Mouse (Mus musculus) large intestine, adult 2 months (tissue): Measurements from ENCODE around the gene Gm37240. TPM values are rescaled to one million over a fixed set of nuclear protein-coding genes. Genes with fewer than 3 reads are reported as not detected.

ENCODE experiments used
- DNase-seq: peaks from one replicate; pipeline ENCODE4 v3.0.0-alpha.2; 2012; ENCODE audit warnings: low read depth, low spot score
- WGBS: fragments of 180-500 bp; shearing (Covaris S2); methylation state at CpG from one replicate; pipeline ENCODE4 v1.1.7; 2018; 5-methylcytosine and 5-hydroxymethylcytosine counted together
- polyA plus RNA-seq: library from polyadenylated mRNA; depleted of rRNA; stranded (reverse); fragments of >200 nt; gene quantifications from 2 replicates; pipeline ENCODE4 v1.2.3, GENCODE M21; 2012

The Gm37240 gene
- polyA plus RNA-seq, 1 experiment, result 3.7 TPM

DNA sequence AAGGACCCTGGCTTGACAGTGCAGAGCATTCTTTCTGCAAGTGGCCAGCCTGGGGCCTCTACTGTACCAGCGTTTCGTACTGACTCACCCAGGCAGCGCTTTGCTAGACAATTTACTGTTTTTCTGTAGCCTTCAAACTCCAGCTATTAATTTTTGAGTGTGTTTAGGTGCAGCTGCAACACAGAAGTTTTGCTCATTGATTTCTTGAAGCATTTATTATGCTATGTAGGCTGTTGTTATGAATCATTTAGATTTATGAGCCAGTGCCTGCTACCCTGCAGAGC lies 1241.4 kb downstream of the Gm37240 start:
- no peak for DNase-seq
- WGBS, result 26% methylated on average over 3 of the region's 3 CpGs

DNA sequence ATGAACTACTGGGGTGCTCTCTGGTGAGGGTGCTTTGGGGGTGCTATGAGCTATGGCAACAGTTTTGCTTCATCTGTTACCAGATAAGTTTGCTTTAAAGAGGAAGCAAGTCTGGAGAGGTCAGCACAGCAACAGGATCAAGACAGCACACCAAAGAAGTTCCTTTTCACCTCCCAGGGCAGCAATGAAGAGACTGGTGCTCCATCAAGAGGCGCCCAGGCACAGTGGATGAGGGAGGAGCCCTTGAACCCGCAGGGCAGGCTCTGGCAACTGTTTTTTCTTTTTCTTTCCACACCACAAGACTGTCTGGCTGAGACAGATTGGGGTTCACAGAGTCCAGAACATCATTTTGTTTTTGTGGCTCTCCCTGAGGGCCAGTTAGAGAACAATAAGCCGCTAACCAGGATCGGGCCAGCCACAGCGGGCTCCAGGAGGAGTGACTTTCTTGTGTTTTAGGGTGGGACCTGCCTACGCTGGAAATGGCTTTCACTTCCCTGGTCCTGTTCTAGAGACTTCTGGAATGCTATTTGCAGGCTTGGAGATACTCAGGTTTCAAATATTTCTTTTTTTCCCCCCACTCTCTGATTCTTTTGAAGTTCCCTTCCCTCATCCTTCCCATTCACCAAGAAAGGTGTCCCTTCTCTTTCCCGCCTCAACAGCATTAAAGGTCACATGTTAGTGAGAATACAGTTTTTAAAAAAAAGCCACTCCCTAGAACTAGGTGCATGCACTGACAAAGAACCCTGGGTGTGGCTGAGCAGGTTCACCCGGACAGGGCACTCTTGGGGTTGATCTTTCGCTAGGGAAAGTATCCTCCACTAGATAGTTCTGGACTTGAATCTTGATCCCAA lies 1241.9 kb downstream of the Gm37240 start:
- 38% methylated on average over 9 of the region's 9 CpGs for WGBS
- no peak for DNase-seq

DNA sequence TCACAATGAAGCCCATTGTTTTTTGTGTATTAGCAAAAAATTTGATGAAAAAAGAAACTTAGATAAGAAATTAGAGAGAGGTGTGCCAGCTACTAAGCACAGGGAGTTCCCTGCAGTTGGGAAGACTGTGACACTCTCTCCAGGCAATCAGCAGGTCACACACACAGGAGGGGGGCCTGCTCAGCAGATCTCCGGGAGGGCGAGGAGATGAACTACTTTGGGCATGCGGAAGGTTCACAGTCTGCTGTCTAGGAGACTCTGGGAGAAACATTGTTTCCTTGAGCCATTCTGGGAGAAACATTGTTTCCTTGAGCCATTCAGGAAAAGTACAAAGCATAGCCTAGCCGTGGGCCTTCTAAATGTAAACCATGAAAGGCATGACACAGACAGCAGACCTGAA lies 1244.4 kb downstream of the Gm37240 start:
- 90% methylated on average over 4 of the region's 4 CpGs for WGBS
- DNase-seq, result no peak

DNA sequence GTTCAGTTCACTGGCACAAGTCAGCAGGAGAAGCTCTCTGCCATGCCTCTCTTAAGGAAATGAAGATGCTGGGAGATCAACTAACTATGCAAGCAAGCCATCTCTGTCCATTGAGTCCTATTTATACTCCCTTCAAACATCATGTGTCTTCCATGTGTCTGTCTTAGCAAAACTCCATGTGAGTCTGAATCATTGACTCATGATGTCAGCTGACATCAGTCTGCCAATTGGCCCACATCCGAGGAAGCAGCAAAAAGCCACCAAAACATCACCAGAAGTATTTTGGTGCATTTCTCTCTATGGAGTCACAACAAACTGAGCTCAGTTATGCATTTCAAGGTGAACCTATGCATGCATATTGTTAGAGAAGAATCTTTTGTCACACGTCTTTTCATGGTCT lies 1245.9 kb downstream of the Gm37240 start:
- WGBS, result 81% methylated on average over 2 of the region's 2 CpGs

DNA sequence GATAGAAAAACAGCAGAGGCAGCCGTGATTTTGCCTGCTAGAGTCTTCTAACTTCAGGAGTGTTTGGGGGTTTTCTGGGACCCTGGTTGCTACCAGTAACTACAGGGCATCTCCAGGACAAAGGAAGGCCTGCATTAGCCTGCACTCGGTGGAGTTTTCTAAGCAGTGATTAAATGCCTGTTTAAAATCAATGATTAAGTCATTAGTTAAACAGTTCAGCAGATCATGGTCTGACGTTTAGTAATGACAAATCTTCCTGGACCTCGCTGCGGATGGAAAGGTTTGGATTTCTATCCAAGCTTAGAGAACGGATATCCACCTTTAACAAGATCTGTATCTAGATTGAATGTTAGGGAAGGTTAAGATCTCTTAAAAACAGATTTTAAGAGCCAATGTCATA lies 1246.8 kb downstream of the Gm37240 start:
- DNase-seq, result no peak
- WGBS, result 82% methylated on average over 6 of the region's 6 CpGs

More for the DNA sequence above, 1245.9 kb downstream of the Gm37240 start:
- DNase-seq, result no peak

DNA sequence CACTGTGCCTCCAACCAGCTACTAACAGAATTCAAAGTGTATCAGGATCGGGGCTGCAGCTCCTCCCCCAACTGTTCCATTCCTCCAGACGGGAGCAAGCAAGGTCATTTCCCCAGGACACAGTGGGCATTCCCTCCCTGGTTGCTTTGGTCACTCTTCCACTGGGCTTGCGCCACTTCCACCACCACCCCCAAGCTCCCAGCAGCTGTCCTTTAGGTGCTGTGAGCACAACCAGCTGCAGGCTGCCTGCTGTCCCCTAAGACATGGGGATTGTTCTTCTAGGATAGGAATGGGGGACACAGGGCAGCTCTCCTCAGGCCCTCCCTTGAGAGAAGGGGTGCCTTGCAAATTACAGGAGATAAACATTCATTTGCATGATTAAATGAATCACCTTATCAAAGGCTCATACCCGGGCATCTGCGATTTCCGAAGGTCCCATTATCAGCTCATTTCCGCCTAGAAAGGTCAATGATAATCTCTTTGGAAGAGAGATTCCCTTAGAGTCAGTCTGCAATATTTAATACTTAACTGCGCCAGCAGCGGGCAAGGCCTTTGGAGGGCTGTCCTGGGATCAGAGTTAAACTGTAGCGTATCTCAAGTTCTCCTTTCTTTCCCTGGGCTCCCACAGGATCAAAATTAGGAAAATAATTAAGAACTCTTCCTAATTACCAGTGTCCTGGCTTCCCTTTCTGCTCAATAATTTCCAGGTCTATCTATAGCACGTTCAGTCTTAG lies 1247.4 kb downstream of the Gm37240 start:
- DNase-seq, result no peak
- 78% methylated on average over 11 of the region's 11 CpGs for WGBS

DNA sequence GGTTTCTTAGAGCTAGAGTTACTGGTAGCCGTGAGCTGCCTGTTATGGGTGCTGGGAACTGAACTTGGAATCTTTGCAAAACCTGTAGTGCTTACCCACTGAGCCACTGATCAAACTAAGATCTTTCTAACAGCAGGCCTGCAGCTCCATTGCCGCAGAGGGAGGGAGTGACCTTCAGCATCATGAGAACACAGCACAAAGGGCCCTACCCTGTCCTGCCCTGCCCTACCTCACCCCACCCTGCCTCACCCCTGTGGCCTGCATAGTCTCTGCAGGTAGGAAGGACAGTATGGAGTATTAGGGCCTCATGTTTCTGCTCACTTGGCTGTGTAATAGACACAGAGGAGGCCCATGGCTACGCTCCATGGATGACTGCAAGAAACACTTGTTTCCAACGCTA lies 1248.5 kb downstream of the Gm37240 start:
- no peak for DNase-seq
- whole genome bisulfite sequencing, result 34% methylated on average over 4 of the region's 4 CpGs

DNA sequence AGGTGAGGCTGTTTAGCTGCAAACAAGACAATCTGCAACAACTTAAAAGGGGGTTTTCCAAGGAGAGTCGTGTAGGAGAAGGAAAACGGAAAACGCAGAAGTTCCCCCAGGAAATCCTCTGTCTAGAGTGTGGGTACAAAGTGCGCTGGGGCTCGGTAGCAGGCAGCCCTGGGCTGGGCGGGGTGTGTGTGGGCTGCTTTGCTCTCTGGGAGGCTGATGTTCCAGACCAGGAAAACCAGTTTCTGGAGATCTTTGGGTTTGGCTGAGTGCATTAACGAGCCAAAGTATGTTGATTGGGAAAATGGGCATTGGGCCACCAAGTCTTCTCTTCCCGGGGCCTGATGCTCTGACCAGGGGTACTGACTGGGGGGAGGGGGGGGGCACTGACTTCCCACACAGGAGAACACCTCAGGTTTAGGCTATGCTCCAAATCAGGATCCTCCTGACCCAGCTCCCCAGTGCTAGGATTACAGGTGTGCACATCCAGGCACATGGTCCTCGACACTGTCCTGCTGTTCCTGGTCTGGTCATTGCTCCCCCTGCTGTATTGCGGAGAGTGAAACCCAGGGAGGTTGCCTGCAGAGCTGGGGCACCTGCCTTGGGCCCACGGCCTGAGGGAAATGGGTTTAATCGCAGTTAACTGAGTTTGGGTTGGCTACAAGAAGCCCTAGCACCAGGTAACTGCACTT lies 1249.3 kb downstream of the Gm37240 start:
- WGBS, result 25% methylated on average over 12 of the region's 12 CpGs
- no peak for DNase-seq

DNA sequence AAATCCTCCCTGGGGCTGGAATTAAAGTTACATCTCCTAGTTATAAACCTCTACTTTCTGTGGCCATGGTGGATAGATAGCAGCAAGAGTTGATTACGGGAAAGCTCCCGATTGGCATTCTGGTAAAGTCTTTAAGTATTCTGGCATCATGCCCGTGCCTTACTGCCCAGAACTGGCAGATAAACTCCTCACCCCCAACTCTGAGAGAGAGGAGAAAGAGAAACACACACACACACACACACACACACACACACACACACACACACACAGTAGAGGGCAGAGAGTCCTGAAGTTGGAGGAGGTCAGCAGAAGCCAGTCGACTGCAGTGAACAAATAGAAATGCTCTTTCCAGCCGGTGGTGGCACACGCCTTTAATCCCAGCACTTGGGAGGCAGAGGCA lies 1250.2 kb downstream of the Gm37240 start:
- DNase-seq, result no peak
- 23% methylated on average over 6 of the region's 6 CpGs for WGBS

DNA sequence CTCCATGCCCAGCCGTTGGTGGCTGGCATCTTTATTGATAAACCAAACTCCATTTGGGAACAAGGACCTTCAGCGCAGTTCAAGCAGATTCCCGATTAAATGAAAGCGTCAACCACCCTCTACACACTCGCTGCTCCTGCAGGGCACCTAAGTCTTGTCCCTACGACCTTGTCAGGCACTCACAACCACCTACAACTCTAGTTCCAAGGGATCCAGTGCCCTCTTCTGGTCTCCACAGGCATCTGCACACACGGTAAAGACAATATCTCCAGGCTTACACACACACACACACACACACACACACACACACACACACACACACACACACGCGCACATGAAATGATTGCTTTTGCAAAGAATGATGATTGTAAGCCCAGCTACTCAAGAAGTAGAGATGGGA lies 1255.7 kb downstream of the Gm37240 start:
- 97% methylated on average over 9 of the region's 9 CpGs for WGBS
- DNase-seq, result no peak

DNA sequence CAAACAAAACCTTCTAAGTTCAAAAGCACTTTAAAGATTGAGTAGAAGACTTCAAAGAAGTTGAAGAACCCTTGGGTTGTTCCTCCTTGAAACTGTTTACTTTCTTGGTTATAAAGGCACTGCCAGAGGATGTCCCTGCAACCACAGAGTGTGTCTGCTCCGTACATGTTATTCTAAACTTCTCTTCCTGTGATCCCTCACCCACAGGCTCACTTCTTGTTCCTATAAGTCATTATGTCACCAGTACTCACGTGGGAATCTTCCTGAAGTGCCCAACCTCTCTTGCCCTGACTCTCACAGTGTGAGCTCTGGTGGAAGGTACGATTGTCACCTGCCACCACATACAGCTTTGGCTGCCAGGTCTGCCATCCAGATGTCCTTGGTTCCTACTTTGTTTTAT lies 1265.3 kb downstream of the Gm37240 start:
- 7% methylated on average over 3 of the region's 3 CpGs for WGBS
- no peak for DNase-seq

DNA sequence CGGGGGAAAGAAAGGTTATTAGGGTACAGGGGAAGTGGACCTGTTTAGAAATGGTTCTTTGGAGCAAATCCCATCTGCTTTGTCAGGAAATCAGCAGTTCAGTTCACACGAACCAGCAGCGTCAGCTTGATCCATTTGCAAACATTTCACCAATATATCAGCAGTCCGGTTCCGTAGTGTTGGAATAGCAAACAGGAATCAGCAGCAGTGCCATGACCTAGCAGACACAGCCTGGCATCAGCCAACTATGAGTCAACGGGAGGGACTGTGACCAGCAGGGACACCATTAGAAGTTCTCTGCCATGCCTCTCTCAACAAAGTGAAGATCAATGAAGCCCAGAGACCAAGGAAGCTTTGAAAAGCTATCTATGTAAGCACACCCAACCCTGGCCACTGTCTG lies 1267.6 kb downstream of the Gm37240 start:
- WGBS, result 92% methylated on average over 6 of the region's 6 CpGs
- no peak for DNase-seq

DNA sequence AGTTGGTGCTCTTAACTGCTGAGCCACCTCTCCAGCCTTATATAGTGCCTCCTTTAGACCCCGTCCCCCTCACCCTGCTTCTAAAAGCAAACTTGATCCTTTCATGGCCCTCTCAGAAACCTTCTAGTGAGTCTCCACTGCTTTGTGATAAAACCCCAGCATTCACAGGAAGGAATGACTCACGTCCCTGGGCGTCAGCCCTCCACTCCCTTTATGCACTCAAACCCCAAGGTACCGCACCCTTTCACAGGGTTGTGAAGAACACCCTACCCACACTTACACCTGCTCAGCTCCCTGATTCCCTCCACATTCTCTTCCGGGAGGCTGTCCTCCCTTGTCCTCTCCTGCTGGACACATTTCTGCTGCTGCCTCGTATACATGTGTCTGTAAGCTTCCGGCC lies 1268.3 kb downstream of the Gm37240 start:
- 75% methylated on average over 7 of the region's 7 CpGs for WGBS
- DNase-seq, result no peak

DNA sequence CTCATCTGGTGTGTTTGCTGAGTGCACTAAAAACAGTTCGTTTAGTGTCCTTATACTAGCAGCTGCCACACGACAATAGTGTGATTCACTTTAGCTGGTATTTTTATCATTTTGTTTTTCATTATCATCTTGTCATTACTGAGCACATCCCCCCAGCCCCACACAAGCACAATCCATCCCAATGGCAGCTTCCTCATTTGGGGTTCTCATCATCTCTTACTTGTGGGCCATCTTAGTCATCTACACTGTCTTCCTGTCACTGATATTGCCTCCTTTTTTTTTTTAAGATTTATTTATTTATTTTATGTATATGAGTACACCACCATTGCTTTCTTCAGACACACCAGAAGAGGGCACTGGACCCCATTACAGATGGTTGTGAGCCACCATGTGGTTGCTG lies 1268.7 kb downstream of the Gm37240 start:
- no peak for DNase-seq
- 77% methylated on average over 2 of the region's 2 CpGs for WGBS

DNA sequence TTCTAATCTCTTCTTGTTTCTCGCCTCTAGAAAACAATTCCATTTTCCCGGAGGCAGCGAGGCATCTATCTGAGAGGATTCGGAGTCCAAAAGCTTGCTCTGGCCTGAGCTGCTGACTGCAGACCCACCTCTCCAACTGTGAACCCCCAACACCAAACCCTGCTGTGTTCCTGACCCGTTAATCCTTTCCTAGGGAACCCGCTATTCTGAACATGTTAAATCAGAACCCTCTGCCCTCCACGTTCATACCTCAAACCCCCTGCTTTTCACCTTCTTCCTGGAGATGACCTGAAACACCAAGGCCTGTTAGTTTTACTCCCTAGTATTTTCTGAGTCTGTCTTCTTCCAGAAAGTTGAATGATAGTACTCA lies 1271.5 kb downstream of the Gm37240 start:
- DNase-seq, result no peak
- WGBS, result 56% methylated on average over 7 of the region's 7 CpGs

DNA sequence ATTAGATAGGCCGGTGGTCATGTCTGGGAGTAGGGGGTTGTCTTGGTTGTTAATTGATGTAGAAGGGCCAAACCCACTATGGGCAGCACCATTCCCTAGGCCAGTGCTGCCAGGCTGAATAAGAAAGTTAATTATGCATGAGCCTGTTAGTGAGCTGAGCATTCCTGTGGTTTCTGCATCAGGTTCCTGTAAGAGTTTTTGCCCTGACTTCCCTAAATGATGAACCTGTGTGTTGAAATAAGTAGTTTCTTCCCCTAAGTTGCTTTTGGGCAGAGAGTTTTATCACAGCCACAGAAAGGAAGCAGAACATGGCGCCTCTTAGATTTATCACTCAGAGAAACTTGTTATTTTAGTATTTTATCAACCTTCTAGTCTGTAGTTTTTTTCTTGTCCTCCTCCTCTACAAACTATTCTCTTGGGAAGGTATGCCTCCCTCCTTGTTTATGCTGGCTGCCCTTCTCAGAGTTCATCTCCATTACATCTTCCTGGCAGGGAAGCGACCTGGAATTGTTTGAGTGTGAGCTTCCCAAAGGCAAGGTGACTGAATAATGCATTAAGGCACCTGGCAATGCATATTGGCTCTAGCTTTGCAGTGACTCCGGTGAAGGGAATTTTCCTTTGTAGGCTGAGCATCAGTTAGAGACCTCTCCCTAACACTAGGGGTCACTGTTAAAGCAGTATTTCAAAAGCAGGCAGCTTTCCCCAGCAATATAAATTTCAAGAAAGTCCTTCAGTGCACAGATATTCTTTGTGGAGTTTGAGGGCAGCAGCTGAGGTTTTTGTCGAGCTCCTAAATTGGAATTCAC lies 1272.1 kb downstream of the Gm37240 start:
- WGBS, result 32% methylated on average over 5 of the region's 5 CpGs
- DNase-seq, result no peak

DNA sequence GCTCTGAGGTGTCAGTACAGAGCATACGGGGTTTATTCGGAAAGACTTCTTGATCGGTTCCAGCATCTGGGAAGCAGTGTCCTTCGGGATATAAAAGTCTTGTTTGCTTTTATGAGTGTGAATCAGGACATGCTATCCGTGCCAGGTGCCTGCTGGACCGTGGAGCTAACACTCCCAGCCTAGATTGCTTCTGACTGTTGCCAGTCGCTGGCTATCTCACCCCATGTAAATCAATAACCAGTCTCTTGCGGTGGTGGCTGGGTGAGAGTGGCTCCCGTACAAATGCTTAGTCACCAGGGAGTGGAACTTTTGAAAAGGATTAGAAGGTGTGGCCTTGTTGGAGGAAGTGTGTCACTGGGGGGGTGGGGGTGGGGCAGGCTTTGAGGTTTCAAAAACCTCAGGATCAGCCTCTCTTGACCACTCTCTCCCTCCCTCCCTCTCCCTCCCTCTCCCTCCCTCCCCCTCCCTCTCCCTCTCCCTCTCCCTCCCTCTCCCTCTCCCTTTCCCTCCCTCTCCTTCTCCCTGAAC lies 1277.1 kb downstream of the Gm37240 start:
- DNase-seq, result no peak
- 28% methylated on average over 9 of the region's 9 CpGs for WGBS

DNA sequence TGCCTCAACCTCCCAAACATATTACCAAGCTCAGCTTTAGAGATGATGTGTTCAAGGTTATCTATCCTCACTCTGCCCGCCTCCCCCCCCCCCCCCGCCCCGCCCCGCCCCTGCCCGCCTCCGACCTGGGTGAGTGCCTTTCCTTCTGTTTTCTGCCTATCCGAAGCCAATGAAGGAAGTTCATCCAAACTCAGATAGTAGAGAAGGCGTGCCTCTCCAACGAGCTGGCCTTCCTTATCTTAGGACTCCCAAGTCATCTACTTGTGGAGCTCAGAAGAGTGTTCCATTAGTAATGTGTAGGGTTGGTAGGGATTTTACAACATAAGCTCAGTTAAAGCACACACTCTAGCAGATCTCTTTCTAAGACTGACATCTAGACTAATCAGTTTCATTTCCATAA lies 1284.1 kb downstream of the Gm37240 start:
- no peak for DNase-seq
- 24% methylated on average over 7 of the region's 9 CpGs for WGBS

DNA sequence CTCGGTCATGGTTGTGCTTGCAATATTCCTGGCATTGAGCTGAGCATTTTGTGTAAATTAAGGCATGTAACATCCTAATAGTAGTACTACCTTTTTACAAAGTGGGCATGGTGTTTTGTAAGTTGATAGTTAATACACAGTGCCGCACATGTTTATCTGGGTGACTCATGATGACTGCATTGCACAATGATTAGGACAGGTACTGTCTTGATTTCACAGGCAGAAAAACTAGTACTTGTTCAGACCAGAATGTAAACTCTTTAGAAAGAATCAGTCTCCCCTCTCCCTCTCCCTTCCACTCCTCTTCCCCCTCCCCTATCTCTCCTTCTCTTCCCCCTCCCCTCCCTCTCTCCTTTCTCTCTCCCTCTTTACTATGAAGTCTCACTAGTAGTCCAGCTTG lies 1284.6 kb downstream of the Gm37240 start:
- WGBS, result 76% methylated on average over 2 of the region's 2 CpGs
- no peak for DNase-seq
